Mouse (Mus musculus): ENCODE results near the gene Nynrin. TPM values are rescaled to one million over a fixed set of nuclear protein-coding genes. Genes with fewer than 3 reads are reported as not detected.

The Nynrin gene
- polyA plus RNA-seq, 1 experiment from 2014 or later, result 27.8 TPM

DNA sequence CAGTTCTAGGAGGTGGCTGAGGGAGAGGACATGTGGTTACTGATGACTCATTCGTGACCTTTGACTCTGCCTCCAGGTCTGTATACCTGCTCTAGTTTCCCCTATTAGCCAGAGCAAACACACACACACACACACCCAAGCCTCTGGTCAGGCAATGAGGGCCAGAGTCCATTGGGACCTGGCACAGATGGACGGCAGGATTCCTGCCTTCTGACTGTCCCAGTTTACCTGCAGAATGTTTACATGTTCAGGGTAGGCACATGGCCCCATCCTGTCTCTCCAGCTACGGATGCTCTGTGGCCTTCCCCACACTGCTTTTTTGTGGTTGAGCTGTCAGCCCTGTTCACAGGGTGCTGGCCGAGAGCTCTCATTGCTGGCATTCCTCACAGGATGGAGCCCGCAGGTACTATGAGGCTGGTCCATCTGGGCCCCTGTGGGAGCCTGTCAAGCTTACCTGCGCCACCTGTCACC, 28.4 kb downstream of the Nynrin start:
- H3K36me3 ChIP-seq, result peaks cover 10% of the 10 kb centered on the region

DNA sequence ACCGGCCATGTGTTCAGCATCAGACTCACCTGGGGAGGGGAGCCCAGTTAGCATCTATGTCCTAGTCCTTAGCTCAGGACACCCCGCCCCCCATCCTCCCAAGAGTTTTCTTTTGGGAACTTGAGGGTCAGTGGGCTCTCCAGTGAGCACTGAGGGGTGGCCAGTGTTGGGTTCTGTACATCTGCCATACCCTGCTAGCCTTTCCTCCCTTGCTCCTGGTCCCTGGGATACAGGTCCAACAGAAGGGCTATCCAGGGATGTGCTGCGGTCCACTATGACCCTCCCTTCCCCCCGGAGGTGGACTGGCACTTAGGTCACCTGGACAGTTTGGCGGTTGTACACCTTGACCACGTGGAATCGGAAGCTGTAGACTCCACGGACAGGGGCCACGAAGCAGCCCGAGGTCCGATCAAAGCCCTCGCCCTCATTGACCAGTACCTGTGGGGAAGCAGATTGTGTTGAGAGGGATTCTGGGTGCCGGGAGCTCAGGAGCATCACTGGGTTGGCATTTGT, 29.4 kb downstream of the Nynrin start:
- Histone ChIP-seq H3K27ac (no peak overlapping the region), H3K4me2 (no peak overlapping the region), H3K4me1 (peaks cover 39% of the 10 kb centered on the region), H3K36me3 (peaks cover 20% of the 10 kb centered on the region), H3K9me3 (no peaks in the 10 kb centered on the region), H3K27me3 (no peaks in the 10 kb centered on the region), H3K9ac (no peak overlapping the region), H3K4me3 (no peak overlapping the region)
- ATAC-seq (ENCODE audit: insufficient number of reproducible peaks, insufficient read depth, low FRiP score, low TSS enrichment, low read depth), result no peak
- 91% methylated on average over 13 of the region's 13 CpGs for WGBS

More for the DNA sequence above, 28.4 kb downstream of the Nynrin start:
- H3K4me1 ChIP-seq, result peaks cover 41% of the 10 kb centered on the region
- 57% methylated on average over 6 of the region's 6 CpGs for WGBS
- H3K9me3 ChIP-seq, result no peaks in the 10 kb centered on the region
- no peak overlapping the region for H3K4me3 ChIP-seq
- no peak overlapping the region for H3K27ac ChIP-seq
- ATAC-seq (ENCODE audit: insufficient number of reproducible peaks, insufficient read depth, low FRiP score, low TSS enrichment, low read depth), result no peak
- no peak overlapping the region for H3K9ac ChIP-seq
- H3K27me3 ChIP-seq, result no peaks in the 10 kb centered on the region
- H3K4me2 ChIP-seq, result no peak overlapping the region

DNA sequence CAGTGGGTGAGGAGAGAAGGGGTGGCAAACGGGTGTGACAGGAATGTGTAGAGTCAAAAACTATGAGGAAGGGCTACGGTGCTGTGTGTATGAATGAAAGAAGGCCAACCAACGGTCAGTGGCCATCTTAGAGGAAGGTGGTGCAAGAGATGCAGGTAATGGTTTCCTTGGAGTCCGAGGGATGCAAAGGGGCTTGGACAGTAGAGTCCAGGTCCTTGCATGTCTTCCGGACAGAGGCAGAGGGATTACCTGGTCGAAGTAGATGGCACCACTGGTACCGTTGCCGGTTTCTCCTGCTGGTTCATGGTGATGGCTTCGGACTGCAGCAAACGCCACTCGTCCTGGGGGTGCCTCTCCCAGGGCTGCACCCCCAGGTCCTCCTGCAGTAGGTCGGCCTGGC, 29.9 kb downstream of the Nynrin start:
- ATAC-seq (ENCODE audit: insufficient number of reproducible peaks, insufficient read depth, low FRiP score, low TSS enrichment, low read depth), result no peak
- Histone ChIP-seq H3K36me3 (peaks cover 24% of the 10 kb centered on the region), H3K9ac (no peak overlapping the region), H3K4me3 (no peak overlapping the region), H3K27me3 (no peaks in the 10 kb centered on the region), H3K27ac (peak overlapping the region; percentile 95; the same call in 1 of the 2 replicates), H3K4me2 (no peak overlapping the region; the same call in 1 of the 2 replicates), H3K9me3 (no peaks in the 10 kb centered on the region), H3K4me1 (peaks cover 39% of the 10 kb centered on the region)
- WGBS, result 91% methylated on average over 12 of the region's 12 CpGs

GRCm38 (mm10) chr14:55884166-55884565, 30.4 kb downstream of the Nynrin start, which contains the start of gene Cbln3:
Gene Cbln3, minus strand, starts transcription at chr14:55884392.
- peaks cover 29% of the 10 kb centered on the region for H3K36me3 ChIP-seq
- no peaks in the 10 kb centered on the region for H3K27me3 ChIP-seq
- peak within 1 kb of the TSS; percentile 91 for H3K9ac ChIP-seq
- H3K4me1 ChIP-seq, result peaks cover 39% of the 10 kb centered on the region
- H3K4me2 ChIP-seq, result peak within 1 kb of the TSS; percentile 88
- H3K4me3 ChIP-seq, result peak within 1 kb of the TSS; percentile 77
- ATAC-seq (ENCODE audit: insufficient number of reproducible peaks, insufficient read depth, low FRiP score, low TSS enrichment, low read depth), result no peak
- 43% methylated on average over 4 of the region's 4 CpGs for WGBS
- H3K27ac ChIP-seq, result peak within 1 kb of the TSS; percentile 95
- no peaks in the 10 kb centered on the region for H3K9me3 ChIP-seq

GRCm38 (mm10) chr14:55884713-55885113, 30.9 kb downstream of the Nynrin start, which contains the start of gene Khnyn:
Gene Khnyn, plus strand, starts transcription at chr14:55884947.
- Histone ChIP-seq H3K36me3 (peaks cover 35% of the 10 kb centered on the region), H3K9me3 (no peaks in the 10 kb centered on the region), H3K9ac (peak within 1 kb of the TSS; percentile 91), H3K4me3 (peak within 1 kb of the TSS; percentile 77), H3K27me3 (no peaks in the 10 kb centered on the region), H3K4me1 (peaks cover 39% of the 10 kb centered on the region), H3K27ac (peak within 1 kb of the TSS; percentile 95), H3K4me2 (peak within 1 kb of the TSS; percentile 88)
- ATAC-seq (ENCODE audit: insufficient number of reproducible peaks, insufficient read depth, low FRiP score, low TSS enrichment, low read depth), result peak; percentile 86
- WGBS, result 0% methylated on average over 29 of the region's 30 CpGs

DNA sequence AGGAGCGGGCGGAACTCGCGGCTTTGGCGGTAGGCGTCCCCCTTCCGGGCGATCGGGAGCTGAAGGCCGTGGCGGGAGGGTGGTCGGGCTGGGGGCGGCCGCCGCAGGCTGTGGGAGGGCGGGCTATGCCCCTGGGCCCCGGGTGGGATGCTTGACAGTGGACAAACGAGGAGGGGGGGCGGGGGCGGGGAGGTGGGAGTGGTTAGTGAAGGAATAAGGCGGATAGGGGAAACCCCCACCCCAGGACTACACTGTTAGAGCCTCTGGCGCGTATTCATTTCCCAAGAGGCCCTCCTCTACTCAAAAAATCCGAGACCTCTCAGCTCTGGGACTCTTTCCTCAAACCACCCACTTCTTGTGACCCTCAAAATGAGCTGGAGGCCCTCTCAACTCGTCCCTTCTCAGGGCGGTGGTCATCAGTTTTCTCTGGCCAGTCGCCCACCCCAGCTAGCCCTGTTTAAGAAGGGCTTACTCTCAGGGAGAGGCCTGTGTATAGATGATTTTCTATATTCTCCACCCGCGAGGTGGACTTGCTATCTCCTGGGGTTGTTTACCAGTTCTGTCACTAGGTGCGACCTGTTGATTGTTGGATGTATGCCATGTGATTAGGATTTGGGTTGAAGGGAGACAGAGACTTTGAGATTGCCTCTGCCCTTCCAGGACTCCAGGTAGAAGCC, 31.4 kb downstream of the Nynrin start:
- peak overlapping the region; percentile 77 for H3K4me3 ChIP-seq
- H3K4me1 ChIP-seq, result peaks cover 39% of the 10 kb centered on the region
- WGBS, result under 1% methylated on average over 24 of the region's 30 CpGs
- H3K27me3 ChIP-seq, result no peaks in the 10 kb centered on the region
- H3K4me2 ChIP-seq, result peak overlapping the region; percentile 88
- H3K9me3 ChIP-seq, result no peaks in the 10 kb centered on the region
- ATAC-seq (ENCODE audit: insufficient number of reproducible peaks, insufficient read depth, low FRiP score, low TSS enrichment, low read depth), result peak; percentile 50; the same call in 1 of the 2 replicates
- peak overlapping the region; percentile 95 for H3K27ac ChIP-seq
- peak overlapping the region; percentile 91 for H3K9ac ChIP-seq
- peaks cover 40% of the 10 kb centered on the region for H3K36me3 ChIP-seq

- H3K9ac ChIP-seq, result peak overlapping the region; percentile 91
- WGBS, result 3% methylated on average over 16 of the region's 16 CpGs
- peak overlapping the region; percentile 88 for H3K4me2 ChIP-seq
- peaks cover 45% of the 10 kb centered on the region for H3K36me3 ChIP-seq
- H3K4me1 ChIP-seq, result peaks cover 39% of the 10 kb centered on the region
- H3K4me3 ChIP-seq, result peak overlapping the region; percentile 77
- no peaks in the 10 kb centered on the region for H3K9me3 ChIP-seq
- H3K27ac ChIP-seq, result peak overlapping the region; percentile 95
- H3K27me3 ChIP-seq, result no peaks in the 10 kb centered on the region
- no peak for ATAC-seq (ENCODE audit: insufficient number of reproducible peaks, insufficient read depth, low FRiP score, low TSS enrichment, low read depth)
These were observed 32.0 kb downstream of the Nynrin start for GRCm38 (mm10) chr14:55885791-55886271.

DNA sequence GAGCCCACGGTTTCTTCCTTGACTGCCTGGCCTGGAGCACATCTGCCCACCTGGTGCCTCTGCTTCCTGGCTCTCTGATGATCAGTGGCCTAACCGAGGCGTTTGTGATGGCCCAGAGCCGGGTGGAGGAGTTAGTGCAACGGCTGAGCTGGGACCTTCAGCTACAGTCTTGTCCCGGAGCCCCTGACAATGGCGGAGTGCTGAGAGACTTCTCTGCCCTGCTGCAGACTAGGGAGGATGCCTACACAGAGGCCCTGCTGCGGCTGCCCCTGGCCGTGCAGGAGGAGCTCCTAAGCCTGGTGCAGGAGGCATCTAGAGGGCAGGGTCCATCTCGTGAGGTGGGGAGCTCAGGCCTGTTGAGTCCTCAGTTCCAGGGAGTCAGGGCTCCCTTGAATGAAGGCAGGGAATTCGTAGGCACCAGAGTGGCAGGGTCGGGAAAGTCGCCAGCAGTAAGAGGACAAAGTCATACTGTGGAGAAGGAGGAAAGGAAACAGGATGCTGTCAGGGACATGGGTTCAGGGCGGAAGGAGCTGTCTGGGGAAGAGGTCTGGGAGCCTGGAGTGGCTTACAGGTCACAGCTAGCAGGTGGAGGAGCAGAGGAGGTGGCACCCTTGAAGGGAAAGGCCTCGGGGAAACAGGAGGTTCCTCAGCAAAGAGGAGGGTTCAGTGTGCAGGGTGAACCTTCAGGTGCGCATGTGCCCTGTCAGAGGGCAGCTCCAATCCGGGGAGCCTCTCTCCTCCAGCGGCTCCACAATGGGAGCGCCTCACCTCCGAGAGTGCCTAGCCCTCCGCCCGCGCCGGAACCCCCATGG, 33.0 kb downstream of the Nynrin start:
- 82% methylated on average over 24 of the region's 24 CpGs for WGBS
- no peaks in the 10 kb centered on the region for H3K9me3 ChIP-seq
- peak overlapping the region; percentile 88 for H3K4me2 ChIP-seq
- peaks cover 39% of the 10 kb centered on the region for H3K4me1 ChIP-seq
- ATAC-seq (ENCODE audit: insufficient number of reproducible peaks, insufficient read depth, low FRiP score, low TSS enrichment, low read depth), result no peak
- H3K27me3 ChIP-seq, result no peaks in the 10 kb centered on the region
- 0 out of 2 replicates have a peak overlapping the region, but pooled peaks have one; percentile 39 for H3K27ac ChIP-seq
- H3K9ac ChIP-seq, result peak overlapping the region; percentile 91
- H3K4me3 ChIP-seq, result peak overlapping the region; percentile 77; the same call in 1 of the 2 replicates
- peaks cover 53% of the 10 kb centered on the region for H3K36me3 ChIP-seq

DNA sequence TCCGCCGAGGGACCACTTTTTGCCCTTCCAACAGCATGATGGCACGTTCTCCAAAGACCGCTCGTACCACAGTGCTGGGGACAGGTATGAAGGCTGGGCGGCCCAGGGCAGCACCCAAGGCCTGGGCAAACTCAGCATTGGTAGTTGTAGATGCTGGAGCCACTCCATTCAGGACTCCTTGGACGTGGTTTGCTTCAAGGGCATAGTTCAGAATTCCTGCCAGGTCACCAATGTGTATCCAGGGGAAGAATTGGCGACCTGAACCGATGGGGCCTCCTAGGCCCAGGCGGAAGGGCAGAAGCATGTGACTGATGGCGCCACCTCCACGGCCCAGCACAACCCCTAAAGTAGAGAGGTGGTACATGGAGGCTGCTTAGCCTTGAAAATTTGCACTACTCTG, 43.9 kb downstream of the Nynrin start:
- Histone ChIP-seq H3K36me3 (peaks cover 56% of the 10 kb centered on the region), H3K27me3 (no peaks in the 10 kb centered on the region), H3K4me1 (peaks cover 20% of the 10 kb centered on the region), H3K9me3 (no peaks in the 10 kb centered on the region), H3K27ac (no peak overlapping the region), H3K4me3 (no peak overlapping the region), H3K4me2 (no peak overlapping the region), H3K9ac (no peak overlapping the region)
- 93% methylated on average over 12 of the region's 12 CpGs for WGBS
- no peak for ATAC-seq (ENCODE audit: insufficient number of reproducible peaks, insufficient read depth, low FRiP score, low TSS enrichment, low read depth)

GRCm38 (mm10) chr14:55898947-55899346, 45.1 kb downstream of the Nynrin start:
- peak overlapping the region; percentile 47; the same call in 1 of the 2 replicates for H3K4me3 ChIP-seq
- WGBS, result 86% methylated on average over 7 of the region's 7 CpGs
- H3K4me2 ChIP-seq, result peak overlapping the region; percentile 74
- H3K27me3 ChIP-seq, result no peaks in the 10 kb centered on the region
- H3K9ac ChIP-seq, result peak overlapping the region; percentile 32; the same call in 1 of the 2 replicates
- peak overlapping the region; percentile 73 for H3K27ac ChIP-seq
- no peak for ATAC-seq (ENCODE audit: insufficient number of reproducible peaks, insufficient read depth, low FRiP score, low TSS enrichment, low read depth)
- H3K4me1 ChIP-seq, result peaks cover 20% of the 10 kb centered on the region
- no peaks in the 10 kb centered on the region for H3K9me3 ChIP-seq
- peaks cover 46% of the 10 kb centered on the region for H3K36me3 ChIP-seq

GRCm38 (mm10) chr14:55899701-55900413, 46.0 kb downstream of the Nynrin start, which contains the start of gene Sdr39u1:
Gene Sdr39u1, minus strand, starts transcription at chr14:55900293.
- peak within 1 kb of the TSS; percentile 77 for H3K9ac ChIP-seq
- no peaks in the 10 kb centered on the region for H3K27me3 ChIP-seq
- peak within 1 kb of the TSS; percentile 47 for H3K4me3 ChIP-seq
- peak within 1 kb of the TSS; percentile 74 for H3K4me2 ChIP-seq
- peak; percentile 90 for ATAC-seq (ENCODE audit: insufficient number of reproducible peaks, insufficient read depth, low FRiP score, low TSS enrichment, low read depth)
- peaks cover 37% of the 10 kb centered on the region for H3K36me3 ChIP-seq
- H3K27ac ChIP-seq, result peak within 1 kb of the TSS; percentile 73
- no peaks in the 10 kb centered on the region for H3K9me3 ChIP-seq
- H3K4me1 ChIP-seq, result peaks cover 20% of the 10 kb centered on the region
- 2% methylated on average over 39 of the region's 39 CpGs for WGBS

All from embryonic facial prominence, embryonic 13.5 days (tissue).